Mouse (Mus musculus) gastrocnemius, postnatal 14 days (tissue): ENCODE results near the gene Slc16a13. TPM values are rescaled to one million over a fixed set of nuclear protein-coding genes. Genes with fewer than 3 reads are reported as not detected.

Source experiments
- DNase-seq: peaks from one replicate; pipeline ENCODE4 v3.0.0; 2021; ENCODE audit warnings: mixed read lengths
- intact Hi-C: fragments of 180-260 bp; cut with DNase I; formaldehyde crosslinking; loops from one replicate; pipeline ENCODE4 v1.15.1; 2025; ENCODE audit warnings: low total_unique reads
- long read RNA-seq, 2 experiments: library from polyadenylated mRNA; stranded (forward); transcript quantifications; one replicate each; pipeline ENCODE4 v2.0.0; 2021
- total RNA-seq, 2 experiments: library from RNA; stranded (reverse); gene quantifications; 2 replicates each; pipeline ENCODE4 v1.2.3; 2021

The Slc16a13 gene
- 1 to 10 TPM in 1 of 2 experiments, under 1 TPM in 1; 0.53 to 1.5 TPM for total RNA-seq
- long read RNA-seq, experiment 1, result 0 reads
- long read RNA-seq, experiment 2, partial matches to known transcripts, result 0 of 1 reads
- long read RNA-seq, experiment 2, other reads (novel, unspliced or antisense), result 0 of 1 reads

DNA sequence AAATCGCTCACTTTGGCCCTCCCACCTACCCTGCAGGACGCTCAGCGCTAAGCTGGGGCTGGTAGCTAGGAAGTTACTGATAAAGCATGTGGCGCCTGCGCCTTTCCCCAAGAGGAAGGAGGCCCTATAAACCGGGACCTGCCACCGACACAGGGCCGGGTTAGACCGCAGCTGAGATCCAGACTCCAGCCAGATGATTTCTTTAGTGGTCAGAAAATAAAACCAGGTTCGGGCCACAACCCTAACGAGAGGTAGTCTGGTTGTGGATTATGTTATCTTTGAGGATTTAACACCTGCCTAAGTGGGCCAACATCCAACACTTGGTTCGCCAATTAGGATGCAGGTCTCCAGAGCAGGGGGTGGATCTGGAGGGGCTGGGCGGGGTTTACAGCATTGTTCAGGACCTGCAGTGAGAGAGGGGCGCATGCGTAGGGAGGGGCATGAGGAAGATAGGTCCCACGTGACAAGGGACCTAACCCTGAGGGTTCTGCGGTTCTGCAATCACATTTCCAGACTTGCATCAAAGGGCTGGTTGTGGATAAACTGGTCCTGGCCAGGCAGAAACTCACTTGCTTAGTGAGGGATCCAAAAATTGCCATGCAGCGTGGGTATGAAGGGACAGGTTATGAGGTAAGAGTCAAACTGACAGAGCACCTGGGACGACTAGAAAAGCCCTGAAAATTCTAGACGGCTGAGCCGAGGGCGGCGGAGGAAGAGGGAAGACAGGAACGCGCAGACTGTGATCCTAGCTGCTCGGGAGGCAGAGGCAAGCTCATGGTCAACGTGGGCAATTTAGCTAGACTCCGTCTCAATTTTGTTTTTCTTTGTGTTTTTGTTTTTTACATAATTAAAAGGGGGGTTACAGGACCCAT lies at the start of gene Slc16a13:
Gene Slc16a13 (minus strand): TSS at position 334 of the 872 bp plus-strand sequence.
- peak; percentile 85 for DNase-seq
- intact Hi-C loops, result no loop called here

DNA sequence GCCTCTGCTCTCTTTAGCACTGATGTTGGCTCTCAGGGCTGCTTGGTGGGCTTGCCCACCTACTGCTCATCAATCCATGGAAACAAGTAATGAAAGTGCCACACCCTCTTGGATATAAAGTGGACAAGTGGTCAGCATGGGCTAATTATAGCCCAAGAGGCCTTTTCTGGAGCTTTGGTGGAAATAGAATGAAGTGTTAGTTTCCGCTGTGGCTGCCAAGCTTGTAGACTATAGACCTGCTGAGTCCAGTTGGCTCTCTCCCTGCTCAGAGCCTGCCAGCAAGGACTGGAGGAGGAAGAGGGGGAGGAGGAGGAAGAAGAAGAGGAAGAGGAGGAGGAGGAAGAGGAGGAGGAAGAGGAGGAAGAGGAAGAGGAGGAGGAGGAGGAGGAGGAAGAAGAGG lies 45.5 kb upstream of the Slc16a13 start:
- peak; percentile 35 for DNase-seq
- intact Hi-C loops, result no loop called here

DNA sequence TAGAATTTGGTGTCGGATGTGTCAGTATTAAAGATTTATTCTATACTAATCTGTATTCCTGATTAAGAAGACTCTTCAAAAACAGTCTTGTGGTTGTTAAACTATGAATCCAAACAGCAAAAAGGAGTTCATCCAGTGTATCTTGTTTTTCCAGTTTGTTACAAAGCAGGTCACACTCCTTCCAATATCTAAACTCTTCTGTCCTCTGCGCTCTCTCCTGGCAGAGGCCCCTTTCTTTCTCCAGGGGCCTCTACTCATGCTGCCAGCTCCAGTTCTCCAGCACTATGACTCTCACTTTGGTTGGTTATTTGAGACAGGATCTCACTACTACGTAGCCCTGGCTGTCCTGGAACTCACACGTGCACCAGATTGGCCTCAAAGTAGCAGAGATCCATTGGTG lies 45.0 kb upstream of the Slc16a13 start:
- DNase-seq, result no peak
- intact Hi-C loops, result no loop called here

DNA sequence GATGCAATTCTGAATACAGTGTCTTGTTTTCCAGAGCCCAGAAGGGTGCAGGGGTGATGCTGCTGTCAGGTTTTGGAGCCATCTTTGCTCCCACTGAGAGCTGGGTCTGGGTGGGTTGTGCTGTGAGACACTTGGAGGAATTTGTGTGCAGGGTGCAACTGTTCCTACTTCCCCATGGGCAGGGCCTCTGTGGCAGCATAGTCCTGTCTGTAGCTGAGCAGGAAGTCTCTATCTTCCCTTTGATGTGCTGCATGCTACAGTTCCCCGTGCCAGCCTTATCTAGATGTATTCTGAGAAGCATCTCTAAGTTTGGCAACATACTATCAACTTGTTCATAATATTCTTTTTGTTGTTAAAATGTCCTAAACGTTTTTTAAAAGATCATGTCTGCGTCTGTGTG lies 44.4 kb upstream of the Slc16a13 start:
- intact Hi-C loops, result no loop called here
- no peak for DNase-seq

DNA sequence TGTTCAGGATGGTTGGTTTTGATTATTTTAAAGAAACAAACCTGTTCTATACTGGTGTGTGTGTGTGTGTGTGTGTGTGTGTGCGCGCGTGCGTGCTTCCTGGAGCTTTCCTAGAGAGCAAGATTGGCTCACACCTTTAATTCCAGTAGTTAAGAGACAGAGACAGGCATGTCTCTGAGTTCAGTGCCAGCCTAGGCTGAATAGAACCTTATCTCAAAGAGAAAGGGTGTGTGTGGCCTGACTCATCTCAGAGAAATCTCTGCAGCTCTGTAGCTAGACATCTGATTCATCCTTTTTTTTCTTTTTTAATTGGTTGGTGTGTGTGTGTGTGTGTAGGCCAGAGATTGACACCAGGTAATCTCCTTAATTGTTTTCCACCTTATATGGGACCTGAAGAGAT lies 38.2 kb upstream of the Slc16a13 start:
- no peak for DNase-seq
- intact Hi-C loops, result no loop called here

DNA sequence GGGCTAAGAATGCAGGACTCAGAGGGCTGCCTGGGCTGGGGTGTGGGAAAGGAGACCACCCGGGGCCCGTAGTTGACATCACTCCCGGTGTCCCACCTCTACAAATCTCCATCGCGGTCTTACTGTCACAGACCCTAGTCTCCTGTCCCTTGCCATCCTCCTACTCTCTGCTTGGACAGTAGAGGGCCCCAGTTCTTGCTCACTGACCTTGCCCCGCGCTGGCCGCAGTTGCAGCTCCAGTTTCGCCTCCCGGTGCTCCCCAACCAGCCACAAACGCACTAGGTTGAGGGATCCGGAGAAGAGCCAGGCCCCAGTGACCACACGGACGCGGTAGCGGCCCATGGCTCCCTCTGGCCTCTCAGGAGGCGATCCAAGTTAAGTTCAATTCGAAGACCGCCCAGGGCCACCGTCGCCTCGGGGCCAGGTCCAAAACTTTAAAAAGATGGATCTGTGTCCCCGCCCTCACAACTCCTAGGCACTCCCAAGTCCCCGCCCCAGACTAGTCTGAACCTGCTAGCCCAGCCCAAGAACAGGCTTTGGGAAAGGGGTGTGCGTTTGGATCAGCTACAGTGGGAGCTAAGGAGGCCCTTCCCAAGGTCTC lies 34.2 kb upstream of the Slc16a13 start, which contains the start of gene Alox12:
Gene Alox12 (minus strand): TSS at position 423 of the 601 bp plus-strand sequence.
- intact Hi-C loops, result loop anchor here (5.0 kb wide), 1 partner anchor 57 kb away; no protein-coding TSS in a partner anchor
- DNase-seq, result peak; percentile 38

DNA sequence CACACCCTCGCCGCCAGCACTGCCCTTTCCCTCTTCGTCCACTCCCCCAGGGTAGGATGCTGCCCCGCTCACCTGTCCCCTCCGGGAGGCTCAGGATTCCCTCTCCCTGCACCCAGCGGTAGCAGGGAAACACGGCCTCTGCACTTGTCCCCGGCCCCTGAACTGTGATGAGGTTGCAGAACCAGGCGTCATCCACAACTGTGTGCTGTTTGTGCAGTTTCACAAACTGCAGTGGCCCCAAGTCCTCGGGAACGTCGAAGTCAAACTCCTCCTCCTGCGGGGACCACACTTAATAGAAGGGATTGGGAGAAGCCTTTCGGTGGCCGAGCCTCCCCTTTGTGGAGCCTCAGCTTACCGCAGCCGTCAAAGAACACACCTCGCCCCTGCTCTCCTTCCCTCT lies 33.5 kb upstream of the Slc16a13 start:
- intact Hi-C loops, result loop anchor here (5.0 kb wide), 1 partner anchor 58 kb away; no protein-coding TSS in a partner anchor

DNA sequence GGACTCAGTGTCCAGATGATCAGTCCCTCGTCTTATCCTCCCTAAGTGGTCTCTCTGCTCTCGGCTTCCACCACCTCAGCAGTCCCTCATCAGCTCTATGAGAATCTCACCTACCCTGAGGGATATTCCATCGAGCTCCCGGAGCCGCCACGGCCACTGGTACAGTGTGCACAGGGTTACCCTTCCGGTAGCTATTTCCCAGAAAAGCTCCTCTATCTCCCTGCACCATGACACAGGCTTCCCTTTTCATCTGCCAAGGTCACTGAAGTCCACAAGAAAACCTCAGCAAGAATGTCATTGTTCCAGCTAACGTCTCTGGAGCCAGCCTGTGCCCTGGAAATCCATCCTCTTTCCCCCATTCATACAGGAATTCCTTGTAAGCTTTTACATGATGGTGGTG lies 31.0 kb upstream of the Slc16a13 start:
- DNase-seq, result no peak
- intact Hi-C loops, result loop anchor here (5.0 kb wide), 1 partner anchor 60 kb away; no protein-coding TSS in a partner anchor

More for the DNA sequence above, 33.5 kb upstream of the Slc16a13 start:
- DNase-seq, result no peak

DNA sequence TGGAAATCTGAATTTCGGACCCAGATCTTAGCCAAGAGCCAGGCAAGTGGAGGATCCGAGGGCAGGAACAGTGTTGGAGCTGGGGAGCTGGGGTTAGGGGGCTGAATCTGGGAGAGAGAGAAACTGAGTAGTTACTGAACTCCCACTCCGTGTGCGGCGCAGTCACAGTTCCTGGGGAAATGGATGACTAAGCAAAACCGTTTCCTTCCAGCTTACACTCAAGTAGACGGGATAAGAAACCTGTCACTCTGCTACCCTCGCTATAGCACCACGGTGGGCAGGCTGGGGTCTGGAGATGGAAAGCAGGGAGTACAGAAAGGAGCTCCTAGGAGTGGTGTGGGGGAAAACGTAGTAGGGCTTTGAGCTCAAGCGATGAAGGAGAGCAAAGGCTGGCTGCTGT lies 29.3 kb upstream of the Slc16a13 start:
- DNase-seq, result no peak
- intact Hi-C loops, result loop anchor here (5.0 kb wide), 1 partner anchor 62 kb away; no protein-coding TSS in a partner anchor

DNA sequence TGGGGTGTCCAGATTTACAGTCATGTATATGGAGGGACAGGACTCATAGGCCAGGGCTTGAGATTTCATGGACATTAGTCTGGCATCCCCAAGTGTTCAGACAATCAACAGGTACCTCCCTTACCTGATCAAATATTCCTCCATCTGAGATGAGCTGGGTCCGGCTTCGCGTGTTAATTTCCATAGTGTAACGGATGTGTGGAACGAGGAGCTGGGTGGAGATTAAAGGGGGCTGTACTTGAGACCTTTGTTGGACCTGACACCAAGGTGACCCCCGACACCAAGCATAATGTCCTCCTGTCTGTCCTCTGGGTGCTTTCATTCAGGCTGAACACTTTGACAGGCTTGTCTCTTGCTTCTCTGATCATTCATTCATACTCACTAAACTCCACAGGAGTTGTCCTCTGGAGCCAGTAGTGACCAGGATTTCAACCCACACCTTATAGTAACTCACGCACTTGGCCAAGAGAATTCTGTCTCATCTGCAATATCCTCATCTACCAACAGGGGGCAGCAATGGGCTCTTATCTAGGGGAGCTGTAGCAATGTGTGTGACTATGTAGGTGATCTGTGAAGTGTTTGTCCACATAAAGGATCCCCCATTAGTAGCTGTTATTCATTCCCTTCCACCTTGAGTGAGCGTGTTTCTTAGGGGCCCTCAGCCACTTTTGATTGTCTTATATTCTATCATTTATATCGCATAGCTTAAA lies 26.4 kb upstream of the Slc16a13 start:
- DNase-seq, result no peak
- intact Hi-C loops, result no loop called here

DNA sequence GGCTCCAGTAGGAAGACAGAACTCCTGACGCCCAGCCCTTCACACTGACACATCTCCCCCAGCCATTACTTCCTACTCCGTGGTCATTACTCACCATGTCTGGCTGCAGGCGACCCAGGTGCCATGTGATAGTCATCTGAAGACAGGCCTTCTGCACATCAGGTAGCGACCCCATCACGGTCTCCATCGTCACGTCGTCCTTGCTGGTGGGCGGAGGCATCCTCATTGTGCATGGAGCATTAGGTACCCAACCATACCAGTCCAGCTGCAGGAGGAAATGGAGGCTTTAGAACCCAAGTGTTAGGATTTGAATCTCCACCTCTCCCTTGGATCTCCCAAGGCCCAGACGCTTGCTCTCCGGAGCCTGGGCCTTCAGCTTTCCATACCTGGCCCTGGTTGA lies 21.7 kb upstream of the Slc16a13 start:
- DNase-seq, result no peak
- intact Hi-C loops, result no loop called here

DNA sequence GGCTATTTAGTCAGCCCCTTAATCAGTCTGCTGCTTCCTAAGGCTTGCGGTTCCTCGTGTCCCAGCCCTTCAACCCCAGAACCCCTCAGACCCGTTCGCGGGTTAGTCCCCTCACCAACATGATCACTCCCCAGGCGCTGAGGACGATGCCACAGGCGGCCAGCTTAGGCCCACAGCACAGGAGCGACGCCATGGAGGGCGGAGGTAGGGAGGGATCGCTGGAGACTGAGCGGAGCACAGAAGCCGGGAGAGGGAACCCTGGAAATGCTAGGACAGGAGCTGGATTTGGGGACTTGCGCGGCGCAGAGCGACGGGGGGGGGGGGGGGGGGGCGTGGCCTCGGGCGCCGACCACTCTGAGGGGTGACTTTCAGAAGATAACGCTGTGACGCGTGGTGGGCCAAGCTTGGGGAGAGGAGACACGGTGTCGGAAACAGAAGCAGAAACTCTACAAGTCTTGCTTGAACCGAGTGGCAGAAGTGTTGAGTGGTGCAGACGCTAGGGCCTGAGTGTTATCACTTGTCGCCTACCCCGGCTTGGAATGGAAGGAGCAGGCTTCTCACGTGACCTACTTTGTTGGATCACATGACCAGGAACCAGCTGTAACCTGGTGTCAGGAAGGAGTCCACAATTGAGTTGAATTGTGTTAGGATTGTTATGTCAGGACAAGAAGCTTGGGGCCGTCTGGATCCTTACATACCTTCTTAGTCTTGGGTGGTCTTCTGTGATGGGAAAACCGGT lies 18.8 kb upstream of the Slc16a13 start, which contains the start of the genes Gm21988 and Rnasek:
Gene Gm21988 (minus strand): TSS at position 290 of the 739 bp plus-strand sequence.
Gene Rnasek (minus strand): TSS at position 302 of the 739 bp plus-strand sequence.
- intact Hi-C loops, result no loop called here

DNA sequence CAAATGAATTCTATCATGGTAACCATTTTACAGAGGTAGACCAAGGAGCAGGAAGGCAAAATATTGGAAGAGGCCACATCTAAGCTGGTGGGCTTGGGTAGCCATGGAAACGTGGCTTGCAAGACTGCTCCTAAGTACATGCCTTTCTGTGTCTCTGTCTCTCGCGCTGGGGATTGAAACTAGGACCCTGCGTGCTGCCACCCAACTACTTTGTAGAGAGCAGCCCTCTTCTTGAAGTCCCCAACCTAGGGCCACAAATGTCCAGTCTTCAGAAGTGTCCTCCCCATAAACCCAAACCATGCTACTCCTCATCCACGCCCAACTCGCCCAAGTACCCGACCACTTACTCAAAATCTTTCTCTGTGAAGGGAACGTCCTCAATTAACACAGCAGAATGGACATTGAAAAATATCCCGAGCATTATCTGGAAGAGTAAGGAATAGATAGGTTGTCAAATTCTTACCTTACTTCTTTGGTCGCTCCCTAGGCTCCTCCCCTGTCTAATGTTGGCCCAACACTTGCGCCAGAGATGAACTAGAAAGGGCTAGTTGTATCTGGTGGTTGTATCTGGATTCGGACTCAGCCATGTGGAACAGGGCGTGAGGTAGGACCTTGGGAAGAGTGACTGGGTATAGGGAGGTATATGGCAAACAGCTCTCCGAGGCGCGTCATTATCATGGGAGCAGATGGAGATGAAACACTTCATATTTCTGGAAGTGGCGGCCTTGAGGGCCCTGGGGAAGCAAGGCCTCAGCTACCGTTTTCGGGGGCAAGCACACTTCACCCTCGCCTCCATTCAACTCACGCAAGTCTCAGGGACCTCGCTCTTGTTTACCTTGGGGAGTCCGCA lies 18.0 kb upstream of the Slc16a13 start:
- intact Hi-C loops, result no loop called here
- DNase-seq, result no peak

More for the DNA sequence above, 18.8 kb upstream of the Slc16a13 start, which contains the start of the genes Gm21988 and Rnasek:
- DNase-seq, result peak; percentile 62

DNA sequence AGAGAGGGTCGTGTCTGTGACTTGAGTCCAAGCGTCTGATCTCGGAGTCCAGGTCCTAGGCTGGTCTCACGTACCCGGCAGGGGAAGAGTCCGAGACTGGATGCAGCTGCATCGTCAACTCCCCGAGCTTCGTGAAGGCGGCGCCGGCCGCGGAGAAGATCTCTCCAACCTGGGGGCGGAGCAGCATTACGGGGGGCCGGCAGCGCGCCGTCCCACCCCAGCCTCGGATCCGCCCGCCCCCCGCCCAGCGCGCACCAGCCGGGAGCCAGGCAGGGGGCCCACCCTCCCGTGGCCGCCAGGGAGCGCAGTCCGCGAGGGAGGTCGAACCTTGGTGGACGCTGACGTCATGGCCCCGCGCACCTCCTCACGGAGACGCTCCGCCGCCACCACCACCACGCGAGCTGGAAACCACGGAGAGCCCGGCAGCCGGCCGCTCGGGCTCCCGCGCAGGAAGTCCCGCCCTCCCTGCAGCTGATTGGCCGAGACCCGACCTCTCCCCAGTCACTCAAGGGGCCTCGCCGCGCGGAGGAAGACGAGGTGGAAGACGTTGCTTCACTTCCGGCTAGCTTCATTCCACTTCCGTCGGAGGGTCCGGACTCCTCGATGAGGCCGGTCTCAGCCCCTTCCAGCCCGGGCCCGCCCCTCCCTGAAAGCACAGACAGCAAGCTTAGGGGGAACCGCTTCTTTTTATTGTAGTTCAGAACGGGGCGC lies 16.7 kb upstream of the Slc16a13 start, which contains the start of gene 0610010K14Rik:
Gene 0610010K14Rik (minus strand): TSS at position 458 of the 711 bp plus-strand sequence.
- peak; percentile 98 for DNase-seq
- intact Hi-C loops, result no loop called here

DNA sequence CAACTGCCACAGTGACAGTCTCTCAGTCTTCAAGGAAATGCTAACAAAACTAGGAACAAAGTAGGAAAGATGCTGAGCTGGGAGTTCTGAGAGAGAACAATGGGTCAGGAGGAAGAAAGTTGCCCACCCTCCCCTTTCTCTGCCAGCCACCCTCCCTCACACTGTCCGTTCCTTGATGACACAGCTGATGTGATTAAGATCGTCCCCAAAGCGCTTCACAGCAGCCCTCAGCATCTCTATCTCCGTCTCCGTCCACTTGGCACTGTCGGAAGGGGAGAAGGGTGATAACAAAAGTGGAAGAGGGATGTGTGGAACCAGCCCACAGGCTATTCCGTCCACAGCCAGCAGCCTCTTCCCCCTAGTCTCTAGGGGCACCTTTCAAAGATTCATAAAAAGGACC lies 15.9 kb upstream of the Slc16a13 start:
- intact Hi-C loops, result no loop called here
- DNase-seq, result no peak

DNA sequence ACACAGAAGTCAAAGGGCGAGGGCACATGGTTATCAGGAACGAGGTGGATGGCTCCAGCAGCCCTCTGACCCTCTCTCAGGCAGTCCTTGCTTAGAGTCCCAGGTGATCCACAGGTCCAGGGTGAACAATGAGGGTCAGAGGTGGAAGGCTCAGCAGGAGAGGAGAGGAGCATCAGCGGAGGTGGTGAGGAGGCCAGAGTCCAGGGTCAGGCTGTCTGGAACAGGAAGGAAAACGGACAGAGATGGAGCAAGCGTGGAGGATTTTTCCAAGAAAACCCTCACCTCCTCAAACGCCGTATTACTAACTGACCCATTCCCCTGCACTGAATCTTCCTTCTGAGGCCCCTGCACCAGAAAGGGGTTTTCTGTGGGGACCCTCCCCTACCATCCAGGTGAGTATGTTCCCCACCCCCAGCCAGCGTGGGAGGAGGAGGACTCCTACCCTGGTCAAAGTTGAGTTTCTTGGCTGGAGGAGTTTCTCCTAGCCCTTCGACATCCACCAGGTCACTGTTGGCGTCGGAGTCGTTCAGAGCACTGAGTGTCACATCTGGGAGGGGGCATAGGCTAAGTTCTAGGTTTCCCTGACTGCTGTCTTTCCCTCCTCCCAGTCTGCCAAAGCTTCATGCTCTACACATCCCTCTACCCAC lies 14.5 kb upstream of the Slc16a13 start:
- no peak for DNase-seq
- intact Hi-C loops, result no loop called here

DNA sequence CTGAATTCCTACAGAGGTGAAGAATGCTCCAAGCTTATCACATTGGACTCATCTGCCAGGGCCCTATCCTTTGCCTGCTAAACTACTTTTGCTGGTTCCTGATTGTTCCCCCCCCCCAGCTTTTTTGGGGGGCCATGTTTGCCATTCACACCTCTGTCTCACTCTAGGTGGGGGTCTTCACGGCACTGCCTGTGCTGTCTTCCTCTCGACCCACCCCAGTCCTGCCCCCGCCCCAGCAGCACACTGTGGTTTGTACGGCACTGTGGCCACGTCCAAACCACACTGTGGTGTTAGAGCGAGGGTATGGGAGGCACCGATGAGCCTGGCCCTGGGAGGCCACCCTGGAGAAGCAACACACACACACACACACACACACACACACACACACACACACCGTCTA lies 13.6 kb upstream of the Slc16a13 start:
- intact Hi-C loops, result no loop called here

More for the DNA sequence above, 13.6 kb upstream of the Slc16a13 start:
- no peak for DNase-seq
